Mouse (Mus musculus) embryonic facial prominence, embryonic 10.5 days (tissue): ENCODE measurements around the gene 6330409D20Rik. TPM values are rescaled to one million over a fixed set of nuclear protein-coding genes. Genes with fewer than 3 reads are reported as not detected.
A peak's percentile ranks its signal among the peaks of the same experiment; 100 is the strongest.

Experiments used
- DNase-seq: peaks from one replicate; pipeline ENCODE4 v3.0.0-alpha.2; 2017; ENCODE audit warnings: low spot score
- H3K27ac ChIP-seq: fragments of 300-500 bp; sonication (generic); replicated peaks from 2 replicates; pipeline ENCODE4 v1.5.1; 2016; ENCODE audit warnings: mild to moderate bottlenecking
- H3K27me3 ChIP-seq: fragments of 300-500 bp; sonication (generic); replicated peaks from 2 replicates; pipeline ENCODE4 v1.6.1; 2016; ENCODE audit warnings: low read depth, mild to moderate bottlenecking; ENCODE audit not compliant: poor library complexity, severe bottlenecking
- H3K36me3 ChIP-seq: fragments of 300-500 bp; sonication (generic); replicated peaks from 2 replicates; pipeline ENCODE4 v1.6.1; 2016; ENCODE audit warnings: mild to moderate bottlenecking, moderate library complexity
- H3K4me1 ChIP-seq: fragments of 300-500 bp; sonication (generic); 2 replicates; pipeline ENCODE4 v1.6.1; 2016
- H3K4me3 ChIP-seq: fragments of 300-500 bp; sonication (generic); 2 replicates; pipeline ENCODE4 v1.5.1; 2016; ENCODE audit warnings: mild to moderate bottlenecking, moderate library complexity
- H3K9me3 ChIP-seq: fragments of 300-500 bp; sonication (generic); 2 replicates; pipeline ENCODE4 v1.6.1; 2016; ENCODE audit warnings: mild to moderate bottlenecking
- WGBS: fragments of 180-500 bp; shearing (Covaris S2); methylation state at CpG from one replicate; pipeline ENCODE4 v1.1.7; 2016; 5-methylcytosine and 5-hydroxymethylcytosine counted together
- polyA plus RNA-seq: library from polyadenylated mRNA; unstranded; fragments of >200 nt; fragmentation: Nextera tagmentation; extraction: Ambion mirVana; gene quantifications from 2 replicates; pipeline ENCODE4 v1.2.1, GENCODE M21; 2016

6330409D20Rik gene
- polyA plus RNA-seq, 1 experiment from 2014 or later = 0.57 TPM

GRCm38 (mm10) chr2:32731911-32732310 is 8.9 kb downstream of the 6330409D20Rik start:
- 65% methylated on average over 4 of the region's 4 CpGs for WGBS
- H3K27me3 ChIP-seq = no peaks in the 10 kb centered on the region
- peak overlapping the region; percentile 82 for H3K27ac ChIP-seq
- peak overlapping the region; percentile 13; the same call in 1 of the 2 replicates for H3K4me3 ChIP-seq
- DNase-seq = no peak
- peaks cover 94% of the 10 kb centered on the region for H3K4me1 ChIP-seq
- no peaks in the 10 kb centered on the region for H3K9me3 ChIP-seq
- no peaks in the 10 kb centered on the region; the same call in 1 of the 2 replicates for H3K36me3 ChIP-seq

GRCm38 (mm10) chr2:32730854-32731253 is 10.0 kb downstream of the 6330409D20Rik start:
- Histone ChIP-seq H3K4me1 (peaks cover 86% of the 10 kb centered on the region), H3K4me3 (peak overlapping the region; percentile 55), H3K36me3 (no peaks in the 10 kb centered on the region; the same call in 1 of the 2 replicates), H3K27ac (peak overlapping the region; percentile 82), H3K9me3 (no peaks in the 10 kb centered on the region), H3K27me3 (no peaks in the 10 kb centered on the region)
- peak; percentile 91 for DNase-seq
- WGBS = 19% methylated on average over 11 of the region's 11 CpGs

- no peaks in the 10 kb centered on the region for H3K27me3 ChIP-seq
- H3K4me3 ChIP-seq = peak overlapping the region; percentile 55; the same call in 1 of the 2 replicates
- no peaks in the 10 kb centered on the region for H3K9me3 ChIP-seq
- no peaks in the 10 kb centered on the region; the same call in 1 of the 2 replicates for H3K36me3 ChIP-seq
- DNase-seq = no peak
- peaks cover 78% of the 10 kb centered on the region for H3K4me1 ChIP-seq
- 0 out of 2 replicates have a peak overlapping the region, but pooled peaks have one; percentile 82 for H3K27ac ChIP-seq
- 57% methylated on average over 4 of the region's 4 CpGs for WGBS
Measured at GRCm38 (mm10) chr2:32729547-32729946, 11.3 kb downstream of the 6330409D20Rik start.

GRCm38 (mm10) chr2:32728463-32728862 is 12.4 kb downstream of the 6330409D20Rik start:
- peak overlapping the region; percentile 82 for H3K27ac ChIP-seq
- 46% methylated on average over 7 of the region's 7 CpGs for WGBS

GRCm38 (mm10) chr2:32727435-32727834 is 13.4 kb downstream of the 6330409D20Rik start:
- under 1% methylated on average over 16 of the region's 16 CpGs for WGBS
- H3K36me3 ChIP-seq = no peaks in the 10 kb centered on the region

More at GRCm38 (mm10) chr2:32728463-32728862, 12.4 kb downstream of the 6330409D20Rik start:
- peak overlapping the region; percentile 55 for H3K4me3 ChIP-seq
- no peaks in the 10 kb centered on the region for H3K9me3 ChIP-seq
- peak; percentile 40 for DNase-seq
- H3K4me1 ChIP-seq = peaks cover 69% of the 10 kb centered on the region
- H3K36me3 ChIP-seq = no peaks in the 10 kb centered on the region
- no peaks in the 10 kb centered on the region for H3K27me3 ChIP-seq

GRCm38 (mm10) chr2:32724832-32725790 is 15.7 kb downstream of the 6330409D20Rik start:
- H3K4me1 ChIP-seq = peaks cover 54% of the 10 kb centered on the region
- no peak overlapping the region; the same call in 1 of the 2 replicates for H3K27ac ChIP-seq
- H3K36me3 ChIP-seq = no peaks in the 10 kb centered on the region
- H3K4me3 ChIP-seq = no peak overlapping the region
- H3K9me3 ChIP-seq = no peaks in the 10 kb centered on the region
- WGBS = 82% methylated on average over 16 of the region's 16 CpGs
- no peak for DNase-seq
- H3K27me3 ChIP-seq = no peaks in the 10 kb centered on the region

More at GRCm38 (mm10) chr2:32727435-32727834, 13.4 kb downstream of the 6330409D20Rik start:
- no peaks in the 10 kb centered on the region for H3K27me3 ChIP-seq
- peak overlapping the region; percentile 82 for H3K27ac ChIP-seq
- peaks cover 59% of the 10 kb centered on the region for H3K4me1 ChIP-seq
- peak; percentile 95 for DNase-seq
- H3K9me3 ChIP-seq = no peaks in the 10 kb centered on the region
- peak overlapping the region; percentile 55 for H3K4me3 ChIP-seq

GRCm38 (mm10) chr2:32724149-32724548 is 16.7 kb downstream of the 6330409D20Rik start:
- H3K27me3 ChIP-seq = no peaks in the 10 kb centered on the region
- H3K4me1 ChIP-seq = peaks cover 46% of the 10 kb centered on the region
- H3K4me3 ChIP-seq = no peak overlapping the region
- no peaks in the 10 kb centered on the region for H3K9me3 ChIP-seq
- 74% methylated on average over 4 of the region's 4 CpGs for WGBS
- no peak for DNase-seq
- no peak overlapping the region for H3K27ac ChIP-seq
- H3K36me3 ChIP-seq = no peaks in the 10 kb centered on the region

- Histone ChIP-seq H3K4me1 (peaks cover 38% of the 10 kb centered on the region), H3K4me3 (no peak overlapping the region), H3K27me3 (no peaks in the 10 kb centered on the region), H3K27ac (no peak overlapping the region), H3K36me3 (no peaks in the 10 kb centered on the region), H3K9me3 (no peaks in the 10 kb centered on the region)
- 81% methylated on average over 3 of the region's 3 CpGs for WGBS
- DNase-seq = no peak
Measured at GRCm38 (mm10) chr2:32722581-32722980, 18.2 kb downstream of the 6330409D20Rik start.

GRCm38 (mm10) chr2:32722046-32722445 is 18.8 kb downstream of the 6330409D20Rik start:
- Histone ChIP-seq H3K9me3 (no peaks in the 10 kb centered on the region), H3K4me3 (no peak overlapping the region), H3K36me3 (no peaks in the 10 kb centered on the region), H3K4me1 (peaks cover 34% of the 10 kb centered on the region), H3K27ac (peak overlapping the region; percentile 55; the same call in 1 of the 2 replicates), H3K27me3 (no peaks in the 10 kb centered on the region)
- DNase-seq = no peak
- WGBS = 59% methylated on average over 6 of the region's 6 CpGs

GRCm38 (mm10) chr2:32720681-32721229 is 20.1 kb downstream of the 6330409D20Rik start, which contains the start of gene Sh2d3c:
TSS of gene Sh2d3c (plus strand) at chr2:32721055.
- H3K27ac ChIP-seq = peak within 1 kb of the TSS; percentile 55

GRCm38 (mm10) chr2:32720053-32720452 is 20.8 kb downstream of the 6330409D20Rik start:
- 92% methylated on average over 3 of the region's 3 CpGs for WGBS
- Histone ChIP-seq H3K4me3 (no peak overlapping the region), H3K27ac (no peak overlapping the region), H3K9me3 (no peaks in the 10 kb centered on the region), H3K4me1 (peaks cover 34% of the 10 kb centered on the region), H3K27me3 (no peaks in the 10 kb centered on the region), H3K36me3 (no peaks in the 10 kb centered on the region)
- DNase-seq = no peak

More at GRCm38 (mm10) chr2:32720681-32721229, 20.1 kb downstream of the 6330409D20Rik start, which contains the start of gene Sh2d3c:
- WGBS = 46% methylated on average over 8 of the region's 8 CpGs
- Histone ChIP-seq H3K4me1 (peaks cover 32% of the 10 kb centered on the region), H3K36me3 (no peaks in the 10 kb centered on the region), H3K9me3 (no peaks in the 10 kb centered on the region), H3K27me3 (no peaks in the 10 kb centered on the region), H3K4me3 (peak within 1 kb of the TSS; percentile 30; the same call in 1 of the 2 replicates)
- DNase-seq = no peak

GRCm38 (mm10) chr2:32718761-32719160 is 22.1 kb downstream of the 6330409D20Rik start:
- Histone ChIP-seq H3K36me3 (no peaks in the 10 kb centered on the region), H3K27me3 (no peaks in the 10 kb centered on the region), H3K4me1 (peaks cover 44% of the 10 kb centered on the region), H3K4me3 (no peak overlapping the region), H3K9me3 (no peaks in the 10 kb centered on the region), H3K27ac (peak overlapping the region; percentile 71)
- 45% methylated on average over 9 of the region's 9 CpGs for WGBS
- peak; percentile 39 for DNase-seq
